Mouse (Mus musculus) CH12.LX (cell line): ENCODE results near the gene Wnt3a. TPM values are rescaled to one million over a fixed set of nuclear protein-coding genes. Genes with fewer than 3 reads are reported as not detected.

Experiments
- DNase-seq: peaks from one replicate; pipeline ENCODE4 v3.0.0-alpha.2; 2013; ENCODE audit errors: extremely low read depth
- H3K27ac ChIP-seq: 2 replicates; pipeline ENCODE4 v1.5.1; 2012; ENCODE audit warnings: low read depth, mild to moderate bottlenecking, control low read depth, moderate library complexity; ENCODE audit not compliant: insufficient read depth
- H3K27me3 ChIP-seq: replicated peaks from 2 replicates; pipeline ENCODE3; 2012; ENCODE audit warnings: inconsistent platforms
- H3K36me3 ChIP-seq, 2 experiments: replicated peaks in 1 of 2; 2 replicates each; pipeline versions ENCODE3 to v1.6.1; 2012; ENCODE audit warnings: inconsistent platforms in 1 of 2, low read length in 1 of 2, mild to moderate bottlenecking in 1 of 2, mixed read lengths in 1 of 2, moderate library complexity in 1 of 2; ENCODE audit not compliant: control insufficient read depth in 1 of 2, insufficient read depth in 1 of 2
- H3K4me1 ChIP-seq, 2 experiments: 2 replicates each; pipeline ENCODE4 v1.6.1; 2012; ENCODE audit warnings: inconsistent platforms in 1 of 2, moderate library complexity in 1 of 2; ENCODE audit not compliant: insufficient read depth in 2 of 2, control insufficient read depth in 1 of 2
- H3K4me2 ChIP-seq: 2 replicates; pipeline ENCODE4 v1.6.1; 2012; ENCODE audit warnings: low read depth, mild to moderate bottlenecking, control low read depth; ENCODE audit not compliant: poor library complexity, insufficient read depth, severe bottlenecking
- H3K4me3 ChIP-seq, 3 experiments: fragments of 150-350 bp in 1 of 3; sonication (generic) in 1 of 3; replicated peaks in 1 of 3; 2 replicates each; pipeline versions ENCODE3 to v1.5.1; 2011 to 2012; ENCODE audit warnings: low read depth in 2 of 3, low read length in 2 of 3, mild to moderate bottlenecking in 2 of 3, moderate library complexity in 2 of 3, control low read depth in 1 of 3, improper control_type of control experiment in 1 of 3, inconsistent platforms in 1 of 3, mixed read lengths in 1 of 3; ENCODE audit not compliant: poor library complexity in 1 of 3
- H3K79me2 ChIP-seq: replicated peaks from 2 replicates; pipeline ENCODE4 v1.6.1; 2012; ENCODE audit warnings: mild to moderate bottlenecking, moderate library complexity; ENCODE audit not compliant: control insufficient read depth, poor library complexity, insufficient read depth, severe bottlenecking; ENCODE audit errors: extremely low read depth
- H3K9ac ChIP-seq: 2 replicates; pipeline ENCODE4 v1.6.1; 2012; ENCODE audit warnings: low read depth, mild to moderate bottlenecking, control low read depth, moderate library complexity; ENCODE audit not compliant: insufficient read depth
- H3K9me3 ChIP-seq: replicated peaks from 2 replicates; pipeline ENCODE3; 2012; ENCODE audit warnings: low read length, inconsistent platforms, mixed read lengths
- BHLHE40 ChIP-seq: IDR thresholded peaks from 2 replicates; pipeline ENCODE4 v1.6.1; 2011; ENCODE audit warnings: mild to moderate bottlenecking, low read depth, low read length, improper control_type of control experiment
- CHD1 ChIP-seq: IDR thresholded peaks from 2 replicates; pipeline ENCODE4 v1.6.1; 2012; ENCODE audit warnings: low read depth, low read length, improper control_type of control experiment, inconsistent platforms
- CHD2 ChIP-seq: IDR thresholded peaks from 2 replicates; pipeline ENCODE4 v1.6.1; 2011; ENCODE audit warnings: low read length, improper control_type of control experiment
- ELF1 ChIP-seq: IDR thresholded peaks from 2 replicates; pipeline ENCODE4 v1.6.1; 2014; ENCODE audit warnings: low read depth, mild to moderate bottlenecking, inconsistent platforms, low read length, improper control_type of control experiment
- EP300 ChIP-seq: IDR thresholded peaks from 2 replicates; pipeline ENCODE4 v1.6.1; 2011; ENCODE audit warnings: low read length, improper control_type of control experiment
- HCFC1 ChIP-seq: IDR thresholded peaks from 2 replicates; pipeline ENCODE4 v1.6.1; 2012; ENCODE audit warnings: low read depth, mild to moderate bottlenecking, inconsistent platforms, low read length, improper control_type of control experiment
- JUN ChIP-seq: IDR thresholded peaks from 2 replicates; pipeline ENCODE4 v1.6.1; 2011; ENCODE audit warnings: low read depth, mild to moderate bottlenecking, low read length, improper control_type of control experiment, moderate library complexity; ENCODE audit not compliant: insufficient read depth
- MAZ ChIP-seq: IDR thresholded peaks from 2 replicates; pipeline ENCODE4 v1.6.1; 2012; ENCODE audit warnings: low read depth, mild to moderate bottlenecking, inconsistent platforms, low read length, improper control_type of control experiment, moderate library complexity
- TCF12 ChIP-seq: IDR thresholded peaks from 2 replicates; pipeline ENCODE4 v1.6.1; 2014; ENCODE audit warnings: low read depth, mild to moderate bottlenecking, inconsistent platforms, low read length, improper control_type of control experiment
- UBTF ChIP-seq: IDR thresholded peaks from 2 replicates; pipeline ENCODE4 v1.6.1; 2012; ENCODE audit warnings: low read depth, mild to moderate bottlenecking, inconsistent platforms, low read length, improper control_type of control experiment, moderate library complexity
- dilution Hi-C: fragments of 300-500 bp; cut with MboI; formaldehyde crosslinking; loops from 2 replicates; pipeline ENCODE4 v1.14.3; 2020; ENCODE audit warnings: low sequenced_read_pairs; ENCODE audit not compliant: extremely low pct_unique_long_range_greater_than_20kb, extremely low pct_ligation_motif_present
- in situ Hi-C: fragments of 300-500 bp; cut with MboI; formaldehyde crosslinking; loops from 3 replicates; pipeline ENCODE4 v1.14.3; 2019; ENCODE audit warnings: low sequenced_read_pairs, low pct_ligation_motif_present, low pct_unique_long_range_greater_than_20kb, mixed read lengths
- polyA plus RNA-seq: library from polyadenylated mRNA; unstranded; fragments of >175 nt; gene quantifications from 2 replicates; pipeline ENCODE4 v1.2.1, GENCODE M21; 2012; ENCODE audit warnings: low read depth; ENCODE audit not compliant: insufficient read length
- total RNA-seq, 2 experiments: library from RNA; depleted of rRNA; stranded (reverse); fragments of 300-350 nt in 1 of 2; fragments of >200 nt in 1 of 2; gene quantifications; 2 replicates each; pipeline ENCODE4 v1.2.3; 2012 to 2014

Wnt3a gene
- total RNA-seq (2012; rRNA removed) (not detected in 2 replicates), total RNA-seq (2014; rRNA removed) (not detected in 2 replicates), polyA plus RNA-seq (not detected in 2 replicates)

GRCm38 (mm10) chr11:59290702-59291303 lies at the start of gene Wnt3a:
Wnt3a (minus strand) TSS chr11:59290752.
- Histone ChIP-seq H3K36me3 (no peaks in the 10 kb centered on the region), H3K9me3 (peaks cover 12% of the 10 kb centered on the region)
- DNase-seq = no peak
- TF ChIP-seq JUN (no peak), CHD1 (no peak), UBTF (no peak), MAZ (no peak), CHD2 (no peak), HCFC1 (no peak)
- TF ChIP-seq, all 38 proteins: peak for 0
- dilution Hi-C loops (no loop called here), in situ Hi-C loops (loop anchor here (10.0 kb wide), 1 partner anchor 196 kb away; no protein-coding TSS in a partner anchor)
- Histone ChIP-seq H3K27ac (no peak within 1 kb of the TSS), H3K4me2 (no peak within 1 kb of the TSS), H3K4me3 (no peak within 1 kb of the TSS), H3K27me3 (peaks cover 86% of the 10 kb centered on the region), H3K4me1 (no peaks in the 10 kb centered on the region), H3K79me2 (no peaks in the 10 kb centered on the region), H3K9ac (no peak within 1 kb of the TSS)

GRCm38 (mm10) chr11:59338736-59339120 lies 48.2 kb upstream of the Wnt3a start:
- peaks cover 57% of the 10 kb centered on the region for H3K27me3 ChIP-seq
- no peaks in the 10 kb centered on the region for H3K36me3 ChIP-seq
- no peaks in the 10 kb centered on the region for H3K79me2 ChIP-seq
- H3K4me3 ChIP-seq = no peak overlapping the region
- H3K9ac ChIP-seq = no peak overlapping the region
- no peak overlapping the region for H3K4me2 ChIP-seq
- no peak for DNase-seq
- H3K4me1 ChIP-seq = no peaks in the 10 kb centered on the region
- dilution Hi-C loops = no loop called here
- TF ChIP-seq ELF1 (no peak), TCF12 (no peak)
- no peak overlapping the region for H3K27ac ChIP-seq
- no peaks in the 10 kb centered on the region for H3K9me3 ChIP-seq
- in situ Hi-C loops = no loop called here

DNA sequence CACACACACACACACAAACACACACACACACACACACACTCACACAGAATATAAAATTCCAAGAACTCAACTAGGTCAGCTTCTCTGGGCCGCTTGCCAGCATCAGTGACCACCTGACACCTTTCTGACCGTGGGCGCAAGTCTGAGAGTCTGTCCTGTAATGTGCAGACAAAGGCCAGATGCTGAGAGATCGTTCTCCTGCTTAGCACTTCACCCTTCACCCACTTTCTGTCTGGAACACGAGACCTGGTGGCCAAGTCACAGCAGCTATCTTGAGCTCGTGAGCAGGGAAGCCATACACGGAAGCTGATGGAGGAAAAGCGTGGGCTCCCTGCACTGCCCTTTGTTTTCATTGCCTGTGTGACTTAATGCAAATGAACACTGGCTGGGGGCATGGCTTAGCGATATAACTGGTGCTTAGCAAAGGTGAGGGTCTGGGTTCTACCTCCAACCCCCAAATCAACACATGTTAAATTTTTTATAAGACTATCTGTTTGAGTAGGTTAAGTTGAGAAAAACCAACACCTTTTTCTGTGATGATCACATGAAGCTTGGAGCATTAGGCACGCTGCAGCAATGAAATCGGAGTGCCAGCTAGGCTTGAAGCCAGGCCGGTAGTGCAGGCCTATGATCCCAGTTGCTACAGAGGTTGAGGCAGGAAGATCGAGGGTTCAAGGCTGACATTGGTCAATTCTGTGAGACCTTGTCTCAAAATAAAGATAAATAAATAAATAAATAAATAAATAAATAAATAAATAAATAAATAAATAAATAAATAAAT lies 47.6 kb upstream of the Wnt3a start:
- in situ Hi-C loops = no loop called here
- H3K27me3 ChIP-seq = peaks cover 57% of the 10 kb centered on the region
- TF ChIP-seq CHD2 (no peak), BHLHE40 (no peak), EP300 (no peak), ELF1 (no peak), MAZ (no peak), UBTF (no peak)
- dilution Hi-C loops = no loop called here
- H3K79me2 ChIP-seq = no peaks in the 10 kb centered on the region
- no peak overlapping the region for H3K27ac ChIP-seq
- H3K4me3 ChIP-seq = no peak overlapping the region
- H3K4me2 ChIP-seq = no peak overlapping the region
- H3K4me1 ChIP-seq = no peaks in the 10 kb centered on the region
- H3K9me3 ChIP-seq = no peaks in the 10 kb centered on the region
- no peak overlapping the region for H3K9ac ChIP-seq
- H3K36me3 ChIP-seq = no peaks in the 10 kb centered on the region
- no peak for DNase-seq
